Mouse (Mus musculus): ENCODE measurements around the gene Mpig6b.
A peak's percentile ranks its signal among the peaks of the same experiment; 100 is the strongest.

The Mpig6b gene

GRCm38 (mm10) chr17:35085208-35085865 lies 19.4 kb upstream of the Mpig6b start, which contains the start of gene Ly6g6f:
Gene Ly6g6f, minus strand, starts transcription at chr17:35085610.
- DNase-seq (ENCODE audit: low spot score) = no peak

GRCm38 (mm10) chr17:35083929-35084497 lies 18.0 kb upstream of the Mpig6b start:
- no peak for DNase-seq (ENCODE audit: low spot score)

GRCm38 (mm10) chr17:35082841-35083576 lies 17.0 kb upstream of the Mpig6b start:
- DNase-seq (ENCODE audit: low spot score) = no peak

GRCm38 (mm10) chr17:35080710-35081109 lies 14.7 kb upstream of the Mpig6b start:
- no peak for DNase-seq (ENCODE audit: low spot score)

- no peak for DNase-seq (ENCODE audit: low spot score)
Measured at GRCm38 (mm10) chr17:35080248-35080647, 14.3 kb upstream of the Mpig6b start.

GRCm38 (mm10) chr17:35079778-35080177 lies 13.8 kb upstream of the Mpig6b start:
- no peak for DNase-seq (ENCODE audit: low spot score)

GRCm38 (mm10) chr17:35077786-35078233 lies 11.8 kb upstream of the Mpig6b start, which contains the start of gene Ly6g6d:
Gene Ly6g6d, minus strand, starts transcription at chr17:35078065.
- DNase-seq (ENCODE audit: low spot score) = no peak

GRCm38 (mm10) chr17:35077285-35077684 lies 11.3 kb upstream of the Mpig6b start:
- no peak for DNase-seq (ENCODE audit: low spot score)

- no peak for DNase-seq (ENCODE audit: low spot score)
Measured at GRCm38 (mm10) chr17:35076507-35077176, 10.7 kb upstream of the Mpig6b start, which contains the start of gene Ly6g6e. Gene Ly6g6e, plus strand, starts transcription at chr17:35076902.

GRCm38 (mm10) chr17:35074097-35074496 lies 8.1 kb upstream of the Mpig6b start:
- DNase-seq (ENCODE audit: low spot score) = no peak

GRCm38 (mm10) chr17:35071454-35071853 lies 5.5 kb upstream of the Mpig6b start:
- no peak for DNase-seq (ENCODE audit: low spot score)

GRCm38 (mm10) chr17:35070556-35071229 lies 4.7 kb upstream of the Mpig6b start:
- no peak for DNase-seq (ENCODE audit: low spot score)

- no peak for DNase-seq (ENCODE audit: low spot score)
Measured at GRCm38 (mm10) chr17:35068213-35068914, 2.4 kb upstream of the Mpig6b start.

- DNase-seq (ENCODE audit: low spot score) = peak; percentile 79
Measured at GRCm38 (mm10) chr17:35064951-35065947, 735 bp downstream of the Mpig6b start, which contains the start of gene Ly6g6c. Gene Ly6g6c, plus strand, starts transcription at chr17:35065388.

GRCm38 (mm10) chr17:35064378-35064877 lies 1.6 kb downstream of the Mpig6b start:
- DNase-seq (ENCODE audit: low spot score) = no peak

- peak; percentile 67 for DNase-seq (ENCODE audit: low spot score)
Measured at GRCm38 (mm10) chr17:35063466-35063865, 2.5 kb downstream of the Mpig6b start.

- no peak for DNase-seq (ENCODE audit: low spot score)
Measured at GRCm38 (mm10) chr17:35061299-35061698, 4.7 kb downstream of the Mpig6b start.

GRCm38 (mm10) chr17:35060737-35061297 lies 5.2 kb downstream of the Mpig6b start:
- peak; percentile 70 for DNase-seq (ENCODE audit: low spot score)

- DNase-seq (ENCODE audit: low spot score) = no peak
Measured at GRCm38 (mm10) chr17:35060071-35060470, 5.9 kb downstream of the Mpig6b start.

All from testis, postnatal 10 days (tissue).